Mouse (Mus musculus): ENCODE measurements around the gene Cdyl2. TPM values are rescaled to one million over a fixed set of nuclear protein-coding genes. Genes with fewer than 3 reads are reported as not detected.

Cdyl2 gene
- polyA plus RNA-seq, 1 experiment: 4.6 TPM

GRCm38 (mm10) chr8:116533081-116533480 is 199.7 kb downstream of the Cdyl2 start:
- Histone ChIP-seq H3K4me1 (ENCODE audit: control insufficient read depth, insufficient read depth, low read length) (no peaks in the 10 kb centered on the region), H3K4me3 (ENCODE audit: insufficient read depth, low read length) (no peak overlapping the region), H3K27ac (ENCODE audit: insufficient read depth, low read length) (no peak overlapping the region)
- TF ChIP-seq CTCF (IDR thresholded peaks at IDR 0.05; ENCODE audit: borderline replicate concordance, insufficient read depth, low read length) (no peak), POLR2A (IDR thresholded peaks at IDR 0.05; ENCODE audit: low read depth, low read length) (no peak)

GRCm38 (mm10) chr8:116528736-116529135 is 204.1 kb downstream of the Cdyl2 start:
- Histone ChIP-seq H3K4me3 (ENCODE audit: insufficient read depth, low read length) (no peak overlapping the region), H3K4me1 (ENCODE audit: control insufficient read depth, insufficient read depth, low read length) (no peaks in the 10 kb centered on the region), H3K27ac (ENCODE audit: insufficient read depth, low read length) (no peak overlapping the region)
- TF ChIP-seq CTCF (IDR thresholded peaks at IDR 0.05; ENCODE audit: borderline replicate concordance, insufficient read depth, low read length) (no peak), POLR2A (IDR thresholded peaks at IDR 0.05; ENCODE audit: low read depth, low read length) (no peak)

- Histone ChIP-seq H3K4me1 (ENCODE audit: control insufficient read depth, insufficient read depth, low read length) (no peaks in the 10 kb centered on the region), H3K4me3 (ENCODE audit: insufficient read depth, low read length) (no peak overlapping the region), H3K27ac (ENCODE audit: insufficient read depth, low read length) (no peak overlapping the region)
- no peak for TF ChIP-seq CTCF (IDR thresholded peaks at IDR 0.05; ENCODE audit: borderline replicate concordance, insufficient read depth, low read length)
- TF ChIP-seq POLR2A (IDR thresholded peaks at IDR 0.05; ENCODE audit: low read depth, low read length): no peak
Observed at GRCm38 (mm10) chr8:116524915-116525314, 207.9 kb downstream of the Cdyl2 start.

Other genes with a start within 250 kb of the Cdyl2 start
- not detected in 2 replicates for gene Dynlrb2, start 228.0 kb downstream of the Cdyl2 start, polyA plus RNA-seq (2011; ENCODE audit: insufficient read length, low read depth, missing spikeins)
- gene Cmc2, start 188.5 kb upstream of the Cdyl2 start, polyA plus RNA-seq (2011; ENCODE audit: insufficient read length, low read depth, missing spikeins): 14.4 and 23.8 TPM in 2 replicates
- 17.4 and 22.7 TPM in 2 replicates for gene Cenpn, start 188.7 kb upstream of the Cdyl2 start, polyA plus RNA-seq (2011; ENCODE audit: insufficient read length, low read depth, missing spikeins)
- gene Atmin, start 210.4 kb upstream of the Cdyl2 start, polyA plus RNA-seq (2011; ENCODE audit: insufficient read length, low read depth, missing spikeins): 11.0 TPM in 2 replicates
- gene 1700030J22Rik, start 246.0 kb upstream of the Cdyl2 start, polyA plus RNA-seq (2011; ENCODE audit: insufficient read length, low read depth, missing spikeins): 0.61 and 0.97 TPM in 2 replicates

All from embryonic fibroblast, embryonic 13.5 days (primary cell).